ENCODE assay signal across 8 mouse cellular contexts in the genomic region with DNA sequence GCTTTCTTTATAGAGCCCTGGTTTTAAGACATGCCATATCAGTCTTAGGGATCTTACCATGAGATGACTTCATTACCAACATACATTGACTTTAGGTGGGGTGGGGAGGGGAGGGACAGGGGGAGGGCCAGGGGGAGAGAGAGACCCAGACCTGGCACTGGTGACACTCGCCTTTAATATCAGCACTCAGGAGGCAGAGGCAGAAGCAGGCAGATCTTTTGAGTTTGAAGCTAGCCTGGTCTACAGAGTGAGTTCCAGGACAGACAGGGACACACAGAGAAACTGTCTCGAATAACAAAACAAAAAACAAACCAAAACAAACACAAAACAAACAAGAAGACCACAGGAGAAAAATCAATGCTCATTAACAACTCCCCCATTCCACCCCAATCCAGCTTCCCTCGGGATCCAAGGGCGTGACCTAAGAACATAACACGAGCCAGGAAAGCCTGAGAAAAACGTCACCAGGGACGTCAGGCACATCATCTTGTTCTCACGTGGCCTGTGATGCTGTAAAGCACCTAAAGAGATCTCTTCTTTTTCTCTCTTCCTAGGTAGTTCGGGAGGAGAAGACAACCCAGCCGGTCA. TPM values are rescaled to one million over a fixed set of nuclear protein-coding genes. Genes with fewer than 3 reads are reported as not detected.
A peak's percentile ranks its signal among the peaks of the same experiment; 100 is the strongest.
DNase-seq lines count a peak whose midpoint lies in the region; ATAC-seq and TF ChIP-seq lines count a peak whose summit lies in the region.

No protein-coding gene starts in this region.

- peaks cover 18% of the 10 kb centered on the region for H3K4me1 ChIP-seq in heart, embryonic 13.5 days
- H3K4me1 ChIP-seq in G1E (ENCODE audit: insufficient read depth, low read depth, low read length): peaks cover 23% of the 10 kb centered on the region
- peaks cover 10% of the 10 kb centered on the region for H3K4me1 ChIP-seq in forebrain, embryonic 16.5 days (replicated peaks; ENCODE audit: control insufficient read depth, insufficient read depth, low read length)
- H3K4me1 ChIP-seq in liver, postnatal 0 days (ENCODE audit: insufficient read depth): peaks cover 11% of the 10 kb centered on the region

- no peaks in the 10 kb centered on the region for H3K9me3 ChIP-seq in heart, embryonic 13.5 days
- no peaks in the 10 kb centered on the region for H3K9me3 ChIP-seq in G1E (replicated peaks)
- H3K9me3 ChIP-seq in forebrain, embryonic 16.5 days (ENCODE audit: control insufficient read depth, low read length): no peaks in the 10 kb centered on the region
- no peaks in the 10 kb centered on the region for H3K9me3 ChIP-seq in liver, postnatal 0 days (ENCODE audit: low read length)

- no peak overlapping the region for H3K27ac ChIP-seq in heart, embryonic 13.5 days (replicated peaks)
- no peak overlapping the region for H3K27ac ChIP-seq in forebrain, embryonic 16.5 days (ENCODE audit: low read length)
- no peak overlapping the region for H3K27ac ChIP-seq in liver, postnatal 0 days (ENCODE audit: low read depth)

- no peak for DNase-seq in heart, postnatal 25 days (ENCODE audit: low spot score)
- DNase-seq in G1E (ENCODE audit: low spot score): no peak
- no peak for DNase-seq in liver, postnatal 0 days
- DNase-seq in left cerebral cortex, postnatal 10 days (ENCODE audit: extremely low spot score in 1 of 2, low spot score in 2 of 2): no peak
- DNase-seq in thymus, postnatal 0 days (ENCODE audit: low spot score): no peak
- DNase-seq in kidney, postnatal 4 days: no peak

- intact Hi-C loops in heart, postnatal 25 days (cut with DNase I): no loop called here
- intact Hi-C loops in left cerebral cortex, postnatal 10 days (cut with DNase I): no loop called here

- no peaks in the 10 kb centered on the region for H3K27me3 ChIP-seq in heart, embryonic 13.5 days (replicated peaks)
- peaks cover 8% of the 10 kb centered on the region for H3K27me3 ChIP-seq in G1E (ENCODE audit: insufficient read depth, low read length)
- no peaks in the 10 kb centered on the region for H3K27me3 ChIP-seq in forebrain, embryonic 16.5 days (replicated peaks; ENCODE audit: control insufficient read depth, insufficient read depth, low read length)
- H3K27me3 ChIP-seq in liver, postnatal 0 days (ENCODE audit: insufficient read depth, low read length): no peaks in the 10 kb centered on the region

- peak overlapping the region; percentile 79 for H3K9ac ChIP-seq in heart, embryonic 13.5 days
- peak overlapping the region; percentile 52 for H3K9ac ChIP-seq in forebrain, embryonic 16.5 days (replicated peaks; ENCODE audit: low read depth, low read length)
- peak overlapping the region; percentile 23 for H3K9ac ChIP-seq in liver, postnatal 0 days (replicated peaks)

- TF ChIP-seq EP300 in liver, postnatal 0 days (IDR thresholded peaks at IDR 0.05; ENCODE audit: low read depth): no peak

- H3K4me2 ChIP-seq in heart, embryonic 13.5 days: peak overlapping the region; percentile 83
- peak overlapping the region; percentile 59 for H3K4me2 ChIP-seq in forebrain, embryonic 16.5 days (ENCODE audit: low read length)
- peak overlapping the region; percentile 87 for H3K4me2 ChIP-seq in liver, postnatal 0 days (ENCODE audit: low read depth, low read length)

- ATAC-seq in heart, embryonic 13.5 days (ENCODE audit: extremely low read depth, insufficient number of reproducible peaks, low FRiP score, low TSS enrichment): no peak
- ATAC-seq in G1E (ENCODE audit: extremely low read depth, insufficient number of reproducible peaks, low FRiP score, poor library complexity, severe bottlenecking): no peak
- peak; percentile 13; the same call in 1 of the 2 replicates for ATAC-seq in forebrain, embryonic 16.5 days
- ATAC-seq in liver, postnatal 0 days: peak; percentile 1

- H3K4me3 ChIP-seq in heart, embryonic 13.5 days: peak overlapping the region; percentile 79
- H3K4me3 ChIP-seq in G1E (ENCODE audit: low read depth, low read length): peak overlapping the region; percentile 88
- peak overlapping the region; percentile 62 for H3K4me3 ChIP-seq in forebrain, embryonic 16.5 days (replicated peaks; ENCODE audit: low read length)
- H3K4me3 ChIP-seq in liver, postnatal 0 days (ENCODE audit: low read depth, low read length): peak overlapping the region; percentile 90

- TF ChIP-seq CTCF in G1E (IDR thresholded peaks at IDR 0.05; ENCODE audit: low read depth, low read length): no peak
- no peak for TF ChIP-seq CTCF in liver, postnatal 0 days (IDR thresholded peaks at IDR 0.05; ENCODE audit: low read depth)

- no peaks in the 10 kb centered on the region for H3K36me3 ChIP-seq in heart, embryonic 13.5 days
- peaks cover 12% of the 10 kb centered on the region for H3K36me3 ChIP-seq in G1E (replicated peaks)
- no peaks in the 10 kb centered on the region for H3K36me3 ChIP-seq in forebrain, embryonic 16.5 days (ENCODE audit: control insufficient read depth, insufficient read depth)
- no peaks in the 10 kb centered on the region for H3K36me3 ChIP-seq in liver, postnatal 0 days (replicated peaks; ENCODE audit: insufficient read depth, low read length)

- WGBS in heart, embryonic 13.5 days: 3% methylated on average over 10 of the region's 10 CpGs
- 4% methylated on average over 10 of the region's 10 CpGs for WGBS in forebrain, embryonic 16.5 days
- WGBS in liver, postnatal 0 days (ENCODE audit: insufficient replicate concordance): 2% methylated on average over 10 of the region's 10 CpGs

RNA-seq across cellular contexts. Expression of a gene that starts 0.5 kb away (rescaled TPM):
- polyA plus RNA-seq in heart, embryonic 13.5 days (2015; fragmentation: Nextera tagmentation; extraction: Ambion mirVana): 10.3 and 11.5 TPM in 2 replicates
- total RNA-seq in heart, postnatal 25 days (2021): 10 to 100 TPM in 1 of 2 experiments, 1 to 10 TPM in 1; 8.6 to 10.6 TPM
- total RNA-seq in G1E (2014; fragmentation: Nextera tagmentation) (68.8 and 89.5 TPM in 2 replicates), G1E (2017) (29.5 and 31.7 TPM in 2 replicates)
- polyA plus RNA-seq in G1E (2012): 1.4 and 1.6 TPM in 2 replicates
- polyA plus RNA-seq in forebrain, embryonic 16.5 days (2015; fragmentation: Nextera tagmentation; extraction: Ambion mirVana): 24.9 and 28.7 TPM in 2 replicates
- polyA plus RNA-seq in liver, postnatal 0 days (2015; fragmentation: Nextera tagmentation; extraction: Ambion mirVana): 10.9 and 11.9 TPM in 2 replicates
- 10 to 100 TPM; 16.3 to 18.8 TPM for total RNA-seq in left cerebral cortex, postnatal 10 days (2021)
- 34.2 and 47.3 TPM in 2 replicates for polyA plus RNA-seq in thymus, postnatal 0 days (2015; fragmentation: Nextera tagmentation; extraction: Ambion mirVana)

RNA-seq across cellular contexts. Expression of a gene that starts 7.8 kb away (rescaled TPM):
- polyA plus RNA-seq in heart, embryonic 13.5 days (2015; fragmentation: Nextera tagmentation; extraction: Ambion mirVana): 0.64 and 0.79 TPM in 2 replicates
- not detected for total RNA-seq in heart, postnatal 25 days (2021)
- total RNA-seq in G1E (2014; fragmentation: Nextera tagmentation) (not detected in 2 replicates), G1E (2017) (0.16 TPM in 1 of 2 replicates, not detected in the other)
- polyA plus RNA-seq in G1E (2012): not detected in 2 replicates
- polyA plus RNA-seq in forebrain, embryonic 16.5 days (2015; fragmentation: Nextera tagmentation; extraction: Ambion mirVana): 0.78 and 1.2 TPM in 2 replicates
- 0.09 and 0.14 TPM in 2 replicates for polyA plus RNA-seq in liver, postnatal 0 days (2015; fragmentation: Nextera tagmentation; extraction: Ambion mirVana)
- total RNA-seq in left cerebral cortex, postnatal 10 days (2021): under 1 TPM; 0.83 to 0.97 TPM
- polyA plus RNA-seq in thymus, postnatal 0 days (2015; fragmentation: Nextera tagmentation; extraction: Ambion mirVana): 0.17 and 0.26 TPM in 2 replicates

Comparison
In these comparisons a context has a peak if more than half of its experiments do, and no peak if none do; other contexts are left out.
1. ATAC-seq: peak in forebrain, embryonic 16.5 days (single experiment) and liver, postnatal 0 days (single experiment); none in heart, embryonic 13.5 days (single experiment) and G1E (single experiment).
2. H3K9ac ChIP-seq: peak in every context shown above with its lines; median percentile 79 in heart, embryonic 13.5 days; 52 in forebrain, embryonic 16.5 days; 23 in liver, postnatal 0 days.
3. Peak in every context shown above with its lines, with median percentiles within 50 percentile points of each other: H3K4me2 ChIP-seq and H3K4me3 ChIP-seq.